Mouse (Mus musculus): ENCODE data around the gene Cebpa. TPM values are rescaled to one million over a fixed set of nuclear protein-coding genes. Genes with fewer than 3 reads are reported as not detected.

The Cebpa gene
- 1.9 and 2.3 TPM in 2 replicates for polyA plus RNA-seq (2012; rRNA removed)

DNA sequence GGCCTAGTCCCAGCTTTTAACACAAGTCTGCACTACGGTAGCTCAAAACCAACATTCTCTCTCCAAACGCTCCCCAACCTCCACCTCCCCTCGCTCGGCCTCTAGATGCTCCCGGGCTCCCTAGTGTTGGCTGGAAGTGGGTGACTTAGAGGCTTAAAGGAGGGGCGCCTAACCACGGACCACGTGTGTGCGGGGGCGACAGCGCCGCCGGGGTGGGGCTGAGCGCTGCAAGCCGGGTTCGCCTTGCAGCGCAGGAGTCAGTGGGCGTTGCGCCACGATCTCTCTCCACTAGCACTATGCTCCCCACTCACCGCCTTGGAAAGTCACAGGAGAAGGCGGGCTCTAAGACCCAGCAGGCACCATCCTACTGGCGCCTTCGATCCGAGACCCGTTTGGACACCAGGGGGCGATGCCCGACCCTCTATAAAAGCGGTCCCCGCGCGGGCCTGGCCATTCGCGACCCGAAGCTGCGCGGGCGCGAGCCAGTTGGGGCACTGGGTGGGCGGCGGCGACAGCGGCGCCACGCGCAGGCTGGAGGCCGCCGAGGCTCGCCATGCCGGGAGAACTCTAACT lies at the start of gene Cebpa:
Gene Cebpa (plus strand): TSS at position 453 of the 573 bp plus-strand sequence.

Other genes starting within 250 kb of the Cebpa start
- 42.4 and 49.8 TPM in 2 replicates for gene Pepd, start 206.9 kb upstream of the Cebpa start, polyA plus RNA-seq (2012; rRNA removed)
- 24.6 and 27.2 TPM in 2 replicates for gene Cebpg, start 62.7 kb upstream of the Cebpa start, polyA plus RNA-seq (2012; rRNA removed)
- gene Slc7a10, start 67.1 kb downstream of the Cebpa start, polyA plus RNA-seq (2012; rRNA removed), result 12.3 and 13.2 TPM in 2 replicates
- 73.7 and 80.6 TPM in 2 replicates for gene Lrp3, start 96.2 kb downstream of the Cebpa start, polyA plus RNA-seq (2012; rRNA removed)
- gene Gpatch1, start 199.1 kb downstream of the Cebpa start, polyA plus RNA-seq (2012; rRNA removed), result 18.7 and 20.1 TPM in 2 replicates
- gene Rhpn2, start 214.9 kb downstream of the Cebpa start, polyA plus RNA-seq (2012; rRNA removed), result 1.9 and 2.4 TPM in 2 replicates